Mouse (Mus musculus): ENCODE data around the gene Zfp445. TPM values are rescaled to one million over a fixed set of nuclear protein-coding genes. Genes with fewer than 3 reads are reported as not detected.
A peak's percentile ranks its signal among the peaks of the same experiment; 100 is the strongest.
"Not testable (repeated sequence)": the region's sequence is repeated elsewhere in the genome, so short reads cannot be mapped to it uniquely, and the experiment has no call there.

Gene Zfp445
- polyA plus RNA-seq, 1 experiment from 2014 or later = 96.8 TPM

GRCm38 (mm10) chr9:122860752-122861151 is 5.1 kb downstream of the Zfp445 start:
- Histone ChIP-seq H3K9ac (no peak overlapping the region), H3K4me1 (replicated peaks) (peaks cover 17% of the 10 kb centered on the region), H3K4me2 (no peak overlapping the region), H3K36me3 (peaks cover 68% of the 10 kb centered on the region), H3K9me3 (peaks cover 14% of the 10 kb centered on the region; the same call in 1 of the 2 replicates), H3K27ac (no peak overlapping the region), H3K4me3 (no peak overlapping the region), H3K27me3 (no peaks in the 10 kb centered on the region)
- ATAC-seq (ENCODE audit: low FRiP score) = no peak

- 96% methylated on average over 3 of the region's 3 CpGs for WGBS
- Histone ChIP-seq H3K27ac (no peak overlapping the region), H3K4me2 (no peak overlapping the region), H3K4me1 (replicated peaks) (no peaks in the 10 kb centered on the region), H3K4me3 (no peak overlapping the region), H3K36me3 (peaks cover 94% of the 10 kb centered on the region), H3K9ac (no peak overlapping the region), H3K27me3 (no peaks in the 10 kb centered on the region), H3K9me3 (peaks cover 14% of the 10 kb centered on the region; the same call in 1 of the 2 replicates)
- ATAC-seq (ENCODE audit: low FRiP score) = no peak
Observed at GRCm38 (mm10) chr9:122856716-122857115, 9.1 kb downstream of the Zfp445 start.

GRCm38 (mm10) chr9:122855617-122856016 is 10.2 kb downstream of the Zfp445 start:
- no peaks in the 10 kb centered on the region for H3K4me1 ChIP-seq (replicated peaks)
- no peak for ATAC-seq (ENCODE audit: low FRiP score)
- WGBS = over 99% methylated on average over 4 of the region's 4 CpGs
- H3K4me3 ChIP-seq = no peak overlapping the region
- no peak overlapping the region for H3K4me2 ChIP-seq
- H3K9ac ChIP-seq = no peak overlapping the region
- peaks cover 6% of the 10 kb centered on the region; the same call in 1 of the 2 replicates for H3K9me3 ChIP-seq
- no peaks in the 10 kb centered on the region for H3K27me3 ChIP-seq
- peaks cover 94% of the 10 kb centered on the region for H3K36me3 ChIP-seq
- H3K27ac ChIP-seq = no peak overlapping the region

GRCm38 (mm10) chr9:122855141-122855540 is 10.7 kb downstream of the Zfp445 start:
- peaks cover 94% of the 10 kb centered on the region for H3K36me3 ChIP-seq
- not testable (repeated sequence) for H3K4me1 ChIP-seq (replicated peaks); H3K9me3 ChIP-seq; H3K9ac ChIP-seq; H3K27ac ChIP-seq; H3K4me3 ChIP-seq; H3K4me2 ChIP-seq; ATAC-seq (ENCODE audit: low FRiP score); H3K27me3 ChIP-seq
- 93% methylated on average over 3 of the region's 7 CpGs for WGBS

- H3K4me3 ChIP-seq = no peak overlapping the region
- no peak for ATAC-seq (ENCODE audit: low FRiP score)
- H3K4me2 ChIP-seq = no peak overlapping the region
- no peaks in the 10 kb centered on the region for H3K4me1 ChIP-seq (replicated peaks)
- no peaks in the 10 kb centered on the region for H3K9me3 ChIP-seq
- H3K9ac ChIP-seq = no peak overlapping the region
- H3K36me3 ChIP-seq = peaks cover 94% of the 10 kb centered on the region
- H3K27ac ChIP-seq = no peak overlapping the region
- no peaks in the 10 kb centered on the region for H3K27me3 ChIP-seq
- WGBS = 92% methylated on average over 7 of the region's 7 CpGs
Observed at GRCm38 (mm10) chr9:122854526-122854925, 11.3 kb downstream of the Zfp445 start.

- not testable (repeated sequence) for H3K9ac ChIP-seq; ATAC-seq (ENCODE audit: low FRiP score); H3K27me3 ChIP-seq; H3K9me3 ChIP-seq; H3K4me3 ChIP-seq; H3K27ac ChIP-seq; H3K4me2 ChIP-seq; H3K4me1 ChIP-seq (replicated peaks)
- peaks cover 46% of the 10 kb centered on the region for H3K36me3 ChIP-seq
- 97% methylated on average over 7 of the region's 8 CpGs for WGBS
Observed at GRCm38 (mm10) chr9:122847811-122848311, 17.9 kb downstream of the Zfp445 start.

- Histone ChIP-seq H3K4me1 (replicated peaks) (no peaks in the 10 kb centered on the region), H3K27ac (no peak overlapping the region), H3K4me2 (no peak overlapping the region), H3K4me3 (no peak overlapping the region), H3K9ac (no peak overlapping the region), H3K27me3 (no peaks in the 10 kb centered on the region), H3K9me3 (peaks cover 4% of the 10 kb centered on the region; the same call in 1 of the 2 replicates), H3K36me3 (peaks cover 29% of the 10 kb centered on the region)
- no peak for ATAC-seq (ENCODE audit: low FRiP score)
Observed at GRCm38 (mm10) chr9:122846156-122846555, 19.6 kb downstream of the Zfp445 start.

GRCm38 (mm10) chr9:122845621-122846020 is 20.2 kb downstream of the Zfp445 start:
- WGBS = 87% methylated on average over 3 of the region's 3 CpGs
- H3K27ac ChIP-seq = no peak overlapping the region
- no peak overlapping the region for H3K4me3 ChIP-seq
- H3K9me3 ChIP-seq = peaks cover 4% of the 10 kb centered on the region; the same call in 1 of the 2 replicates
- no peak for ATAC-seq (ENCODE audit: low FRiP score)
- no peak overlapping the region for H3K4me2 ChIP-seq
- H3K4me1 ChIP-seq (replicated peaks) = no peaks in the 10 kb centered on the region
- H3K9ac ChIP-seq = no peak overlapping the region
- H3K36me3 ChIP-seq = peaks cover 24% of the 10 kb centered on the region
- no peaks in the 10 kb centered on the region for H3K27me3 ChIP-seq

- WGBS = 84% methylated on average over 3 of the region's 3 CpGs
- Histone ChIP-seq H3K9ac (no peak within 1 kb of the TSS), H3K4me2 (no peak within 1 kb of the TSS), H3K27ac (no peak within 1 kb of the TSS), H3K9me3 (peaks cover 4% of the 10 kb centered on the region; the same call in 1 of the 2 replicates), H3K4me3 (no peak within 1 kb of the TSS), H3K36me3 (peaks cover 7% of the 10 kb centered on the region), H3K27me3 (no peaks in the 10 kb centered on the region), H3K4me1 (replicated peaks) (no peaks in the 10 kb centered on the region)
- no peak for ATAC-seq (ENCODE audit: low FRiP score)
Observed at GRCm38 (mm10) chr9:122843760-122844159, 22.0 kb downstream of the Zfp445 start, which contains the start of gene Gm35549. Gene Gm35549 (minus strand): TSS chr9:122844035.

GRCm38 (mm10) chr9:122837680-122838079 is 28.1 kb downstream of the Zfp445 start:
- Histone ChIP-seq H3K9me3 (no peaks in the 10 kb centered on the region), H3K27me3 (0 out of 2 replicates have a peak, but pooled peaks cover 3% of the 10 kb centered on the region), H3K36me3 (peaks cover 24% of the 10 kb centered on the region), H3K4me1 (replicated peaks) (peaks cover 22% of the 10 kb centered on the region), H3K9ac (no peak overlapping the region), H3K27ac (no peak overlapping the region), H3K4me3 (no peak overlapping the region), H3K4me2 (no peak overlapping the region)
- 24% methylated on average over 16 of the region's 16 CpGs for WGBS
- ATAC-seq (ENCODE audit: low FRiP score) = no peak

- Histone ChIP-seq H3K36me3 (peaks cover 26% of the 10 kb centered on the region), H3K27ac (peak overlapping the region; percentile 70; the same call in 1 of the 2 replicates), H3K9ac (no peak overlapping the region), H3K4me3 (no peak overlapping the region), H3K27me3 (0 out of 2 replicates have a peak, but pooled peaks cover 3% of the 10 kb centered on the region), H3K4me2 (no peak overlapping the region), H3K4me1 (replicated peaks) (peaks cover 22% of the 10 kb centered on the region), H3K9me3 (no peaks in the 10 kb centered on the region)
- 93% methylated on average over 4 of the region's 4 CpGs for WGBS
- 0 out of 2 replicates have a peak, but pooled peaks have one; percentile 39 for ATAC-seq (ENCODE audit: low FRiP score)
Observed at GRCm38 (mm10) chr9:122837216-122837615, 28.6 kb downstream of the Zfp445 start.

GRCm38 (mm10) chr9:122836790-122837189 is 29.0 kb downstream of the Zfp445 start:
- ATAC-seq (ENCODE audit: low FRiP score) = peak; percentile 83

GRCm38 (mm10) chr9:122836126-122836525 is 29.7 kb downstream of the Zfp445 start:
- ATAC-seq (ENCODE audit: low FRiP score) = no peak
- 77% methylated on average over 9 of the region's 9 CpGs for WGBS
- Histone ChIP-seq H3K36me3 (peaks cover 30% of the 10 kb centered on the region), H3K27ac (peak overlapping the region; percentile 70), H3K27me3 (0 out of 2 replicates have a peak, but pooled peaks cover 3% of the 10 kb centered on the region), H3K9me3 (no peaks in the 10 kb centered on the region), H3K9ac (no peak overlapping the region), H3K4me1 (replicated peaks) (peaks cover 22% of the 10 kb centered on the region), H3K4me3 (no peak overlapping the region), H3K4me2 (no peak overlapping the region)

More at GRCm38 (mm10) chr9:122836790-122837189, 29.0 kb downstream of the Zfp445 start:
- Histone ChIP-seq H3K4me3 (no peak overlapping the region), H3K27me3 (0 out of 2 replicates have a peak, but pooled peaks cover 3% of the 10 kb centered on the region), H3K4me1 (replicated peaks) (peaks cover 22% of the 10 kb centered on the region), H3K36me3 (peaks cover 27% of the 10 kb centered on the region), H3K9ac (no peak overlapping the region), H3K9me3 (no peaks in the 10 kb centered on the region), H3K27ac (peak overlapping the region; percentile 70), H3K4me2 (no peak overlapping the region)
- 45% methylated on average over 6 of the region's 6 CpGs for WGBS
